ENCODE assay signal across 1 mouse cellular context in the genomic region with DNA sequence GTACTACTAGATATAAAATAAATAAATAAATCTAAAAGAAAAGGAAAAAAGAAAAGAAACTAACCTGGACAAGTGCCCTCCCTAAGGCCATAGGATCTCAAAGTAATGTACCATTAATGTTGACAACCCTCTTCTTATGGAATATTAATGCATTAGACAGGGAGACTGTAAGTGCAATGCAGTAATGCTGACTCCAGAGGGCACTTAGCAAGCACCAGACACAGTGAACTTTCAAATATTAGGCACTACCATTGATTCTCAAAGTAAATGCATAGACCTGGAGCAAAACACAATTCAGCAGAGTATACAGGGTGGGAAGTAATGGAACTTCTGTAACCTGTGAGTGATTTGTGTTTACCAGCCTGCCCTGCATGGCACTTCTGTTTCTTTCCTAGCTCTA.
A peak's percentile ranks its signal among the peaks of the same experiment; 100 is the strongest.
TF ChIP-seq lines count a peak whose summit lies in the region.

No protein-coding gene starts in this region.

TF ChIP-seq in MEL, 35 proteins besides CTCF, POLR2A, EP300 and RAD21:
- TF ChIP-seq NRF1 (IDR thresholded peaks at IDR 0.05; ENCODE audit: insufficient read depth, low read depth, low read length, poor library complexity, severe bottlenecking), result no peak
- TF ChIP-seq SMC3 (IDR thresholded peaks at IDR 0.05; ENCODE audit: low read depth, low read length), result peak; percentile 30; the same call in 1 of the 2 replicates
- TF ChIP-seq JUND (IDR thresholded peaks at IDR 0.05; ENCODE audit: low read depth, low read length), result no peak
